Mouse (Mus musculus) lung, adult 2 months (tissue): ENCODE results near the gene Raph1.

Experiments
- CTCF ChIP-seq: fragments of 200-500 bp; IDR thresholded peaks from 2 replicates; pipeline ENCODE4 v1.5.1; 2011; ENCODE audit warnings: mild to moderate bottlenecking, low read length, control low read depth; ENCODE audit not compliant: insufficient read depth
- POLR2A ChIP-seq: fragments of 200-500 bp; IDR thresholded peaks from 2 replicates; pipeline ENCODE4 v1.6.1; 2011; ENCODE audit warnings: low read depth, mild to moderate bottlenecking, control low read depth, low read length, borderline replicate concordance; ENCODE audit errors: extremely low read depth

DNA sequence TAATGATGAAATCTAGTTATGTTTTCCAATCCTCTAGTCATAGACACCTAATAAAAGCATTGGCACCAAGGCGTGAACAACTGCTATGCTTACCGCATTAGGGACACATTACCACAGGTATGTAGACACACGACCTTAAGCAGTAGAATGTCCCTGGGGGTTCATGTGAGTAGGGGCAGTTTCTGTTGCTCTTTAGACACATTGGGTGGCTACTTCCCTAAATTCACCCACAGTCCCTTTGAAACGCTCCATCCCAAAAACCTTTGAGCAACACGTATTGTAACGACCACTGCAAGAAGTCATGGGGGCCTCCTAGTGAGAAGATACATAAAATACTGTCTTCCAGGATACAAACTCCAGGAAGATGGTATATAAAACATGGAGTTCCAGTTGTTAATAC is 33.8 kb upstream of the Raph1 start:
- TF ChIP-seq CTCF = no peak
- no peak for TF ChIP-seq POLR2A
